Mouse (Mus musculus) lung, embryonic 15.5 days (tissue): Measurements from ENCODE around the gene Zdhhc9. TPM values are rescaled to one million over a fixed set of nuclear protein-coding genes. Genes with fewer than 3 reads are reported as not detected.
"Not testable (repeated sequence)": the region's sequence is repeated elsewhere in the genome, so short reads cannot be mapped to it uniquely, and the experiment has no call there.

ENCODE experiments used
- ATAC-seq: fragments of 200-750 bp; cut with Nextera tagmentation; 2 replicates; pipeline ENCODE4 v1.8.0; 2017; ENCODE audit warnings: moderate number of reproducible peaks, borderline replicate concordance; ENCODE audit not compliant: low FRiP score, low TSS enrichment; ENCODE audit errors: extremely low read depth
- H3K27ac ChIP-seq: fragments of 300-500 bp; sonication (generic); 2 replicates; pipeline ENCODE4 v1.5.1; 2015; ENCODE audit warnings: moderate library complexity, mild to moderate bottlenecking, inconsistent platforms
- H3K27me3 ChIP-seq: fragments of 300-500 bp; sonication (generic); 2 replicates; pipeline ENCODE4 v1.6.1; 2015; ENCODE audit warnings: inconsistent platforms
- H3K36me3 ChIP-seq: fragments of 300-500 bp; sonication (generic); 2 replicates; pipeline ENCODE4 v1.6.1; 2015; ENCODE audit warnings: inconsistent platforms
- H3K4me1 ChIP-seq: fragments of 300-500 bp; sonication (generic); 2 replicates; pipeline ENCODE4 v1.6.1; 2015; ENCODE audit warnings: inconsistent platforms
- H3K4me2 ChIP-seq: fragments of 300-500 bp; sonication (generic); 2 replicates; pipeline ENCODE4 v1.6.1; 2015; ENCODE audit warnings: inconsistent platforms, mild to moderate bottlenecking, moderate library complexity
- H3K4me3 ChIP-seq: fragments of 300-500 bp; sonication (generic); 2 replicates; pipeline ENCODE4 v1.5.1; 2015; ENCODE audit warnings: mild to moderate bottlenecking, inconsistent platforms
- H3K9ac ChIP-seq: fragments of 300-500 bp; sonication (generic); 2 replicates; pipeline ENCODE4 v1.6.1; 2015; ENCODE audit warnings: inconsistent platforms
- H3K9me3 ChIP-seq: fragments of 300-500 bp; sonication (generic); 2 replicates; pipeline ENCODE4 v1.6.1; 2016; ENCODE audit warnings: inconsistent platforms
- WGBS: fragments of 180-500 bp; shearing (Covaris S2); methylation state at CpG from one replicate; pipeline ENCODE4 v1.1.7; 2015; 5-methylcytosine and 5-hydroxymethylcytosine counted together
- polyA plus RNA-seq: library from polyadenylated mRNA; unstranded; fragments of >200 nt; fragmentation: Nextera tagmentation; extraction: Ambion mirVana; gene quantifications from 2 replicates; pipeline ENCODE4 v1.2.1, GENCODE M21; 2015

Zdhhc9 gene
- polyA plus RNA-seq = 4.1 and 4.5 TPM in 2 replicates

DNA sequence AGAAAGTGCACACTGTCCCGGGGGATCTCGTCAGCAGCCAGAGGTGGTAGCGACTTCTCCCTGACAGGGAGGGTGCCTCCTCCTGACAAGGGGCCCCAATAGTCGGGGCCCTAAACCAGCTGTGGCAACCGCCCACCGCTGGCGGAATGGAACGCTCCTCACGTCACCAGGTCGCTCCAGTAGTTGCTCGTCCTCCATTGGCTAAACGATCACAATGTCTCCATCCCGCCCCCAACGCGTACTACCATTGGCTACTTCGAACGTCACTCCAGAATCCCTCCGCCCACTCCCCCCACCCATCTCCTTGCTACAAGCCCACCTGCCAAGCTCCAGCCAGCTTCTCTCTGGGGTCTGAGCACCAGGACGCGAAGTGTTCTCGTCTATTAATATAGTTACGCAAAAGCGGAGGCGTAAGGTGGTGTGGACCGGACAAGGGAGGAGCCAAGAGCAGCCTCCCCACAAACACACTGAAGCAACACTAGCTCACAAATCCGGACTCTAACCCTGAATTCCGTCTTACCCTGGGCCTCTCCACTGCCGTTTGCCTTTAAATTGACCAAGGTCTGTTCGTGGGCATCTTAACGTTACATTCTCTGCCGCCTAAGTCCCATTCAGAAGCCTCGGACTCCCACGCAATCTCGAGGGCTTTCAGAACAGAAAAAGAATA is at the start of gene Zdhhc9:
Gene Zdhhc9 (minus strand): TSS at position 360 of the 667 bp plus-strand sequence.
- peak; percentile 97 for ATAC-seq
- Histone ChIP-seq H3K4me3 (peak within 1 kb of the TSS; percentile 67), H3K36me3 (no peaks in the 10 kb centered on the region), H3K27ac (peak within 1 kb of the TSS; percentile 33; the same call in 1 of the 2 replicates), H3K27me3 (no peaks in the 10 kb centered on the region), H3K9ac (peak within 1 kb of the TSS; percentile 44), H3K4me2 (peak within 1 kb of the TSS; percentile 57), H3K4me1 (no peaks in the 10 kb centered on the region), H3K9me3 (no peaks in the 10 kb centered on the region)
- 12% methylated on average over 34 of the region's 34 CpGs for WGBS

DNA sequence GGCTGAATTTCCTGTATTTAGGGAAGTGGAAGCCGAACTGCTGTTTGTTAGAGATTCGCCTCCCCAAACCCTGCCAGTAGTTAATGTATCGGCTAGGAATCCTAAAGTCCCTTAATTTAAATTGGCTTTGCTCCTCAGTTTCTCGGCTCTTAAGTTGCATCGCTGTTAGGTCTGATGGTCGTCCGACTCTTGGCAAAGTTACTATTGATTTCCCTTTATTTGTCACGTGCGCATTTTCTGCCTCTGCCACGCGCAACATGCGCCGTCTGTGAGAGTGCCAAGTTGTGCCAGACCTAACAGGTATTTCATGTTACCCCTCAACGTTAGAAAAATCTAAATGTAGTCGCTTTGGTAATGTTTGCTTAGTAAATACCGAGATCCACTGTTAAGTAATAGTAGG is 48.3 kb upstream of the Zdhhc9 start:
- 11% methylated on average over 16 of the region's 16 CpGs for WGBS
- Histone ChIP-seq H3K4me3 (peak overlapping the region; percentile 59), H3K27ac (peak overlapping the region; percentile 61), H3K4me2 (peak overlapping the region; percentile 56), H3K27me3 (no peaks in the 10 kb centered on the region), H3K36me3 (no peaks in the 10 kb centered on the region), H3K9ac (peak overlapping the region; percentile 47), H3K9me3 (no peaks in the 10 kb centered on the region), H3K4me1 (no peaks in the 10 kb centered on the region)
- ATAC-seq = no peak

DNA sequence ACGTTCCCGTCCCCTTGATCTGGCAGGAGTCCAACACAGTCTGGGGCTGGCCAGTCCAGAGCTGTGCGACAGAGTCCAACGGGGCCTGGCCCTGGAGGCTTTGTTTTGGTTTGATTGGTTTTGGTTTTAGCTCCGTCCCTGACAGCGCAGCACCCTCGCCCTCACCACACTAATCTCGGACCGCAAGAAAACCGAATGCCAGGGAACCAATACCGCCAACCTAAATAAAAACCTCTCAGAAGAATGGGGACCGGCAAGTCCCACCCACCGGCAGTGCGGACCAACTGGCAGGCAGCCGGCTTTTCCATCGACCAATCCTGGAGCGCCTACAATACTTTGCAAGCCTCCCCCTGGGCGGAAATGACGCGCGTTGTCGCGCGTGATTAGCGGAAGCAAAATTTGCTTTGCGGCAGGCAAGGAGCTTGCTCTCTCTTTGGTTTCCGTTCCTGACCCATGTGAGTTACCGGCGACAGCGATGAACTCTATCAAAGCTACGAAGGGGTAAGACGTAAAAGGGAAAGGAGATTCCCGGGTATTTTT is 47.9 kb upstream of the Zdhhc9 start, which contains the start of gene Utp14a:
Gene Utp14a (plus strand): TSS at position 395 of the 540 bp plus-strand sequence.
- H3K36me3 ChIP-seq = no peaks in the 10 kb centered on the region
- H3K27ac ChIP-seq = peak within 1 kb of the TSS; percentile 90
- WGBS = 7% methylated on average over 33 of the region's 33 CpGs
- H3K9me3 ChIP-seq = no peaks in the 10 kb centered on the region
- no peaks in the 10 kb centered on the region for H3K27me3 ChIP-seq
- peak within 1 kb of the TSS; percentile 47 for H3K9ac ChIP-seq
- H3K4me2 ChIP-seq = peak within 1 kb of the TSS; percentile 66
- peak within 1 kb of the TSS; percentile 59 for H3K4me3 ChIP-seq
- peak; percentile 99 for ATAC-seq
- H3K4me1 ChIP-seq = no peaks in the 10 kb centered on the region

DNA sequence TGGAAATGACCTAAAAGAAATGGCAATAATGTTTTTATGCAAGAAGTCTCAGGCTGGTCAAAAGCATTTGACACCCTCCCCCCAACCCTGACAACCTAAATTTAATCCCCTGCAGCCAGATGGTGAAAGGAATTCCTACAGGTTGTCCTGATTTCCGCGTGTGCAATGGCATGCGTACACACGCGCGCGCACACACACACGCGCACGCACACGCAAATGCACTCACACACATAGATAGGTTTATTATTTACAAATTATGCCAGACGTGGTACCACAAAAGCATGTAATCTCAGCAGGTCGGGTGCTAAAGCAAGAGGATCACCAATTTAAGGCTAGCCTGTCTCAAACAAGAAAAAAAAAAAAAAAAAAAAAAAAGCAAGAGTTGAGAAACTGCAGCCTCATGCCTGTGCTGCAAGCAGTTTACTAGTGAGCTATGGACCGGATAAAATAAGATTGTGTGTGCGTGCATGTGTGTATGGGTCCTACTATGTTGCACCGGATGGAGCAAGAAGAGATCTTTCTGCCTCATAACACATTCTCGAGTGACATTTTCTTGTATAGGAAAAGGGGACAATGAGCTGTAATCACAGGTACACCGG is 47.3 kb upstream of the Zdhhc9 start:
- peak; percentile 70; the same call in 1 of the 2 replicates for ATAC-seq
- peak overlapping the region; percentile 42 for H3K9ac ChIP-seq
- WGBS = 12% methylated on average over 18 of the region's 18 CpGs

DNA sequence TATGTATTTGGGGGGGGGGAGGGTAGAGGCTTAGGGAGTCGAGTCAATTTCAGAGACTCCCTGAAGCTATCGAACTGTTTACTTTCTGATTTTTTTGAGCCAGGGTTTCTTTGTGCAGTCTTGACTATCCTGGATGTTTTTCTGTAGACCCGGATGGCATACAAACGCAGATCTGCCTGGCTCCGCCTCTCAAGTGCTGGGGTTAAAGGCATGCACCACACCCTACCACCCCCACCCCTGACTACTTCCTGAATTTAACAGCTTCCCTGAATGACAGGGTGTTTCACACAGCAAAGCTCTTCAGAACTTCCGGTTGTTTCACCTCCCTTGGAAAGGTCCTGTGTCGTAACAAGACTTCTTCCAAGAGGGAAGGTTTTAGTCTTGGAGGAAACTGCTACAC is 25.7 kb upstream of the Zdhhc9 start:
- 29% methylated on average over 7 of the region's 7 CpGs for WGBS
- no peaks in the 10 kb centered on the region for H3K4me1 ChIP-seq
- H3K9ac ChIP-seq = no peak overlapping the region
- H3K4me3 ChIP-seq = no peak overlapping the region
- no peak overlapping the region for H3K4me2 ChIP-seq
- H3K27ac ChIP-seq = no peak overlapping the region
- no peaks in the 10 kb centered on the region for H3K36me3 ChIP-seq
- no peaks in the 10 kb centered on the region for H3K9me3 ChIP-seq
- H3K27me3 ChIP-seq = no peaks in the 10 kb centered on the region
- no peak for ATAC-seq

More for the DNA sequence above, 47.3 kb upstream of the Zdhhc9 start:
- Histone ChIP-seq H3K27me3 (no peaks in the 10 kb centered on the region), H3K27ac (peak overlapping the region; percentile 90), H3K4me1 (no peaks in the 10 kb centered on the region), H3K4me2 (peak overlapping the region; percentile 66), H3K9me3 (no peaks in the 10 kb centered on the region), H3K4me3 (peak overlapping the region; percentile 59), H3K36me3 (no peaks in the 10 kb centered on the region)

DNA sequence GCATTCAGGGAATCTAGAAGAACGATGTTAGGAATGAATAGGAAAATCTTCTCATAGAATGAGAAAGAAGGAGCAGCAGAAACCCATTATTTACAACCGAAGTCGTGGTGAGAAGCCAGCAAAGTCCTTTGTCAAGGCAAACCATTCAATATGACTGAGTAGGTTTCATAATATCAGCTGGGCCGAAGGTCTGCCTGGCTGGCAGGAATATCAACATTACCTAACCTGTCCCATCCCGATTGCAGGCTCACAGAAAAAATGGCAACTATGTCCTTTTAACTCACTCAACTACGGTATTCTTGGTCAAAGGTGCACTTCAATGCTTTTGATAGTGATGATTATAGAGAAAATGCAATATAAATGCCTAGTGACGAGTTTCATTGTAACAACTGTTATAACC is 17.5 kb upstream of the Zdhhc9 start:
- Histone ChIP-seq H3K27ac (no peak overlapping the region), H3K9me3 (no peaks in the 10 kb centered on the region), H3K27me3 (no peaks in the 10 kb centered on the region), H3K9ac (no peak overlapping the region), H3K36me3 (no peaks in the 10 kb centered on the region), H3K4me1 (no peaks in the 10 kb centered on the region), H3K4me3 (no peak overlapping the region), H3K4me2 (no peak overlapping the region)
- no peak for ATAC-seq
- 70% methylated on average over 7 of the region's 7 CpGs for WGBS

DNA sequence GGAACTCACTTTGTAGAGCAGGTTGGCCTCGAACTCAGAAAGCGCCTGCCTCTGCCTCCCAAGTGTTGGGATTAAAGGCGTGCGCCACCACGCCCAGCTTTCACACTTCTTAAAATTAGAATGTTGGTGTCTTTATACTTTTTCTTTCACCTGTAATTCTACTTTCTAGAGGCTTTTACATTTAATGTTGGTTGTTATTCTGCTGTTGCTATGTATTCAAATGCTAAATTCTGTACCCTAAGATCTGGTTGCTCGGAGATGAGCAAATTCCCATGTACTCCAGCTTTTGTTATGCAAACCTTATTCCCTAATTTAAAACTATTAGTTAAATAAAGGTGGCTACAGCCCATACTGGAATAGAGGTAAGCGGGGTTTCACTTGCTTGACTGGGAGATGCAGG is 14.0 kb upstream of the Zdhhc9 start:
- Histone ChIP-seq H3K36me3 (no peaks in the 10 kb centered on the region), H3K9ac (no peak overlapping the region), H3K27ac (no peak overlapping the region), H3K4me2 (no peak overlapping the region), H3K4me3 (no peak overlapping the region), H3K27me3 (no peaks in the 10 kb centered on the region), H3K9me3 (no peaks in the 10 kb centered on the region), H3K4me1 (no peaks in the 10 kb centered on the region)
- ATAC-seq = no peak
- 90% methylated on average over 7 of the region's 7 CpGs for WGBS

DNA sequence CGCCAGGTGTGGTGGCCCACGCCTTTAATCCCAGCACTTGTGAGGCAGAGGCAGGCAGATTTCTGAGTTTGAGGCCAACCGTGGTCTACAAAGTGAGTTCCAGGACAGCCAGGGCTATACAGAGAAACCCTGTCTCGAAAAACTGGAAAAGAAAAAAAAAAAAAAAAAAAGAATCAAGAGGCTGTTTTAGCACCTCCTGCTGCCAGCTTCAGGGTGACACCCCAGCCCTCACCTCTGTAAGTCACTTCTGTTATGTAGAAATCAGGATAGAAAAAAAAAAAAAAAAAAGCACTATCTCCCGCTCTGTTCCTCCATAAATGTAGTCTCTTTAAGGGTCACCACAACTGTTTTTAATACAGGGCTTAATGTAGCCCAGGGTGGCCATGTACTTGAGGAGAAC is 10.8 kb upstream of the Zdhhc9 start:
- Histone ChIP-seq H3K9me3 (no peaks in the 10 kb centered on the region), H3K4me2 (no peak overlapping the region), H3K27me3 (no peaks in the 10 kb centered on the region), H3K36me3 (no peaks in the 10 kb centered on the region), H3K4me3 (no peak overlapping the region), H3K27ac (no peak overlapping the region), H3K9ac (no peak overlapping the region), H3K4me1 (no peaks in the 10 kb centered on the region)
- 80% methylated on average over 5 of the region's 5 CpGs for WGBS
- no peak for ATAC-seq

DNA sequence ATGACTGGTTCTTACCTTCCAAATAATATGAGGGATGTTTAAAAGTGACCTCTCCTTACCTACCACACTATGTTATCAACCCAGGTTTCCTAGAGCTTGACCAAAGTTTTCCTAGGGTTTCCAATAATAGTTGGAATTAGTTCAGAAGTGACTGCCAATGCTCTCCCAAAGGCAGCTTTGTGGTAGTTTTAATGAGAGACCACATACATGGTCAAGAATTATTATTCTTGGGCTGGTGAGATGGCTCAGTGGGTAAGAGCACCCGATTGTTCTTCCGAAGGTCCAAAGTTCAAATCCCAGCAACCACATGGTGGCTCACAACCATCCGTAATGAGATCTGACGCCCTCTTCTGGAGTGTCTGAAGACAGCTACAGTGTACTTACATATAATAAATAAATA is 1.1 kb upstream of the Zdhhc9 start:
- not testable (repeated sequence) for ATAC-seq
- WGBS = 66% methylated on average over 4 of the region's 4 CpGs

DNA sequence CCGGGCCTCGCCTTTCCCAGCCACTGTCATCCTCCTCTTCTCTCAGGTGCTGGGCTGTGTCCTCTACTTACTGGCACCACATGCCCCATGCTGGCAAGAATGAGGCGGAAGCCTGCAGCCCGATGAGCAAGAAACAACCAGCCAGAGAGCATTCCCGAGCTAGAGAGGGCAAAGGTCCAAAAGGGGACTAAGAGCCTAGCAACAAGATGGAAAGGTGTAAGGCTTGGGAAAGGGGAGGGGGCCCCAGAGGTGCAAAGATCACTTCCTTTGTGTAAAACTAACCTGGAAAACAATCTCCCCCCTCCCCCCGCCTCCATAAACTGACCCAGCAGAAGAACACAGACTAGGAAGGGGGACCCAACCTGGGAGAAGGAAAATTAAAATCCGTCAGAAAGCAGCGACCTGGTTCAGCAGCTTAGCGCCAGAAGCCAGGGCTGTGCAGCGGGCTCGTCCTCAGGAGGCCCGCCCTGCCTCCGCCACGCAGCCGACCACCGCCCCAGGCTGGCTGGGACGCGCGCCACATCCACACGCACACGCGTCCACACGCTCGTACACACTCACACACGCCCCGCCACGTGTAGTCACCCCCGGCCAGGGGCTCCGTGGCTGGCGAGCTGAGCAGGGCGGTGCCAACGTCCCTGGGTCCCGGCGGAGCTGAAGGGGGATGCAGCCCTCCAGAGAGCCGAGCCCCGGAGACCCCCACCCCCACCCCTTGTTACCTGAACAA is 754 bp downstream of the Zdhhc9 start:
- Histone ChIP-seq H3K36me3 (no peaks in the 10 kb centered on the region), H3K4me1 (no peaks in the 10 kb centered on the region), H3K27ac (peak overlapping the region; percentile 33; the same call in 1 of the 2 replicates), H3K27me3 (no peaks in the 10 kb centered on the region), H3K4me3 (peak overlapping the region; percentile 67), H3K4me2 (peak overlapping the region; percentile 57), H3K9ac (peak overlapping the region; percentile 44), H3K9me3 (no peaks in the 10 kb centered on the region)
- WGBS = 16% methylated on average over 33 of the region's 36 CpGs
- ATAC-seq = peak; percentile 77

More for the DNA sequence above, 1.1 kb upstream of the Zdhhc9 start:
- H3K4me1 ChIP-seq, H3K4me2 ChIP-seq, H3K9ac ChIP-seq, H3K4me3 ChIP-seq, H3K27ac ChIP-seq, H3K9me3 ChIP-seq, H3K36me3 ChIP-seq, H3K27me3 ChIP-seq: not testable (repeated sequence)

DNA sequence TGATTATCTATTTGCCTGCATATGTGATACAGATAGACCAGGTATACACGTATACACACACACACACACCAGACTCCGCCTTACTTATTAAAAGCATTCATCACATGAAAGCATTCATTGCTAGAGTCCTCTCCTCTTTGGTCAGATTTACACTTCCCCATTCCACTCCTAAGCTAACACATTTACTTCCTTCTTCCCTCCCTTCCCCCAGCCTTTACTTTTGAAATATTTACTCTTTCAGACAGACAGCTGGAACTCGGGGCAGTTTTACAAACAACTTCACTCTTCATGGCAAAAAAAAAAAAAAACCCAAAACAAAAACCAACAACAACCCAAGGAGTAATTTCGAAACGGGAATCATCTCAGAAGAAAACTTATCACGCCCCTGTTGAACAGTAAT is 4.2 kb downstream of the Zdhhc9 start:
- Histone ChIP-seq H3K9me3 (no peaks in the 10 kb centered on the region), H3K27me3 (no peaks in the 10 kb centered on the region), H3K4me2 (no peak overlapping the region), H3K27ac (no peak overlapping the region), H3K4me3 (no peak overlapping the region), H3K4me1 (no peaks in the 10 kb centered on the region), H3K9ac (no peak overlapping the region), H3K36me3 (no peaks in the 10 kb centered on the region)
- no peak for ATAC-seq
- 64% methylated on average over 6 of the region's 6 CpGs for WGBS

DNA sequence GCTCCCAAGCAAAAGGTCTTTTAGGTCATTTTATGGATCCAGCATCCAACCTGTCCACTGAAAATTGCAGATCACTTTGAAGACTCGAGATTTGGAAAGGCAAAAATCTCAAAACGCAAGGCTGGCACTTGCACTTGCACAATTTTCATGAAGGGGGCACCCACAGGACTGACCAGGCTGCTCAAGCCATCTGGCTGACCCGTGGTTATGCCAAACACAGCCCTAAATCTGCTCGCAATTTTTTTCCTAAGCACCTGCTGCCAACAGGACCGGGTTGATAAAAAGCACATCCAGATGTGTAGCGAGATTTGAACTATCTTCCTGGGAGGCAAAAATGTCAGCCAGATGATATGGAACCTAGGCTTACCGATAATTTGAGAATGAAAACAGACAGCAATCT is 4.9 kb downstream of the Zdhhc9 start:
- Histone ChIP-seq H3K9me3 (no peaks in the 10 kb centered on the region), H3K4me1 (no peaks in the 10 kb centered on the region), H3K4me3 (no peak overlapping the region), H3K4me2 (no peak overlapping the region), H3K27me3 (no peaks in the 10 kb centered on the region), H3K36me3 (no peaks in the 10 kb centered on the region), H3K27ac (no peak overlapping the region), H3K9ac (no peak overlapping the region)
- ATAC-seq = no peak
- WGBS = 80% methylated on average over 7 of the region's 7 CpGs
